Mouse (Mus musculus): ENCODE measurements around the gene Adgrb3.

GRCm38 (mm10) chr1:25229245-25229750, 600.2 kb downstream of the Adgrb3 start:
- TF ChIP-seq CTCF (IDR thresholded peaks at IDR 0.05; ENCODE audit: low read depth, low read length): no peak
- TF ChIP-seq POLR2A (IDR thresholded peaks at IDR 0.05; ENCODE audit: insufficient read depth, low read length): no peak
